Mouse (Mus musculus) layer of hippocampus, postnatal 36 days (tissue): ENCODE results near the gene Ppif. TPM values are rescaled to one million over a fixed set of nuclear protein-coding genes. Genes with fewer than 3 reads are reported as not detected.

ENCODE experiments used
- DNase-seq, 2 experiments: peaks; one replicate each; pipeline ENCODE4 v3.0.0; 2022
- total RNA-seq, 2 experiments: library from RNA; stranded (reverse); gene quantifications; 2 replicates each; pipeline ENCODE4 v1.2.3; 2021

The Ppif gene
- total RNA-seq, 2 experiments from 2014 or later, result 27.0 to 28.2 TPM

DNA sequence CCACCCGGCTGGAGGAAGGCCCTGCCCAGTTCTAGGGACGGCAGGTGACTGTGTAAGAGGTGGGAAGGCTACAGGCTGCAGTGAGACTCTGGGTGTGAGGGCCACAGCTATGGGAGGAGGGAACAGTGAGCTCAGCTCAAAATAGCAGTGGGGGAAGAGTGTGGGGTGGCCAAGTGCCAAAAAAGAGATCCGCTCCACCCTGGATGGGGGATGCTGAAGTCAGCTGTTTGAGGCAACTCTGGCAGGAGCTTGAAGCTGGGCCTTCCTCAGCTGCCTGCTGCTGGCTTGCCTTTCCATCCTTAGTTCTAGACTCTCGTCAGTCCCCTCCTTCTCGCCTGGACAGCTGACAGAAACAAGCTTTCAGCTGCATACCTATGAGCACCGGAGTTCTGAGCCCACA, 42.6 kb downstream of the Ppif start:
- DNase-seq, result peak; percentile 67 to 77

DNA sequence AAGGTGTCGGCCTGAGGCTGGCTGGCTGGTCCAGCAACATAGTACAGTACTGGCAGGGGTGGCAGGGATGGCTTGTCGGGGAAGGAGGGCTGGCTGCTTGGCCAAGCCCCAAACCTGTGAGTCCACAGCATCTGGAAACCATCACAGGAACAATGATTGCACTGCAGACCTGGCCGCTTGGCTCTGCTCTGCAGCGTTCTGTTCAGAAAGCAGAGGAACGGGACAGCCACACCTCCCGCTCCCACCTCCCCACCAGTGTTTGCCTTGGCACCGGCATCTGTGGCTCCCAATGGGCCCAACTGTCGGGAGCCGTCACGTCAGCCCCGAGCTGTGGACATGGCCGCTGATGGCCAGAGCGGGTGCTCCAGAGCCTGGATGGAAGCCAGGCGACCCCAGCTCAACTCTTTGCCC, 44.6 kb downstream of the Ppif start:
- peak in 1 of 2 experiments; percentile 46 for DNase-seq

DNA sequence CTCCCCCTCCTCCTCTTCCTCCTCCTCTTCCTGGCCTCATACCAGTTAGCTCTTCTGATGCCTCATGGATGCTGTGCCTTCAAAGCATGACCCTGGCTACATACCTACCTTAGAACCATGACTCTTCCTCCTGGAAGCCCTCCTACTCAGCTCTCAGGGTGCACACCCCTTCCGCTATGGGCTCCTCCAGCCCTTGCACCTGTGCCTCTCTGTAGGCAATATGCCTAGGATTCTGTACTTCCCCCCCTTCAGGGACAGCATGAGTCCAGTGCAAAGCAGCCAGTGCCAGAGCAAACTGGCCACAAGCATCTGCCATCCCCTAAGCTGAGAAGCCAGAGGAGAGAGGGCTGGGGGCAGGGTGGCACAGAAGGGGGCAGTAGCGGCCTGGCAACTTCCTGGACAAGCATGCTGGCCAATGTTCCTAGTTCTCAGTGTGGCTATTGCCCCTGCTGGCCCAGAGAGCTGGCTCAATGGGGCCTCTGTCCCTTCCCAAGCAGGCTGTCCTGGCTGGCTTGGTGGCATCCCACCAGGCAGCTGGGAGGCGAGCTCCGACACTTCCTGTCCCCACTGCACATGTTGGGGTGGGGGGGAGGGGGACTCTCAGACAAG, 46.1 kb downstream of the Ppif start:
- DNase-seq, result peak; percentile 75 to 84

DNA sequence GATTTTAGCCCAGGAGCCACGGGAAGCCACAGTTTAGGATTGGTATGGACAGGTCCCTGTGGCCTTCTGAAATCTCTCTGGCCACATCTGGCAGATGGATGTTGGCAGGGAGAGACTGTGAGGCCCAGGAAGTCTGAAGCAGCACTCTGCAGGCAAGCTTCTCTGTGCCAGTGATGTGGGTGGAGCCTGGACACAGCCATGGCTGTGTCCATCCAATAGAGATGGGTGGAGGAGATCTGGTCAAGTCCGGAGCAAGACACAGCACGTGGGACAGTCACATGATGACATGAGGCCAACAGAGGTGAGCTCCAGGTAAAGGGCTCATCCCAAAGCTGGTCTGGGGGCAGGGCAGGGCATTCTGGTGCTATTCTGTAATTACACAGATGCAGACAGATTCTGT, 47.3 kb downstream of the Ppif start:
- no peak for DNase-seq

DNA sequence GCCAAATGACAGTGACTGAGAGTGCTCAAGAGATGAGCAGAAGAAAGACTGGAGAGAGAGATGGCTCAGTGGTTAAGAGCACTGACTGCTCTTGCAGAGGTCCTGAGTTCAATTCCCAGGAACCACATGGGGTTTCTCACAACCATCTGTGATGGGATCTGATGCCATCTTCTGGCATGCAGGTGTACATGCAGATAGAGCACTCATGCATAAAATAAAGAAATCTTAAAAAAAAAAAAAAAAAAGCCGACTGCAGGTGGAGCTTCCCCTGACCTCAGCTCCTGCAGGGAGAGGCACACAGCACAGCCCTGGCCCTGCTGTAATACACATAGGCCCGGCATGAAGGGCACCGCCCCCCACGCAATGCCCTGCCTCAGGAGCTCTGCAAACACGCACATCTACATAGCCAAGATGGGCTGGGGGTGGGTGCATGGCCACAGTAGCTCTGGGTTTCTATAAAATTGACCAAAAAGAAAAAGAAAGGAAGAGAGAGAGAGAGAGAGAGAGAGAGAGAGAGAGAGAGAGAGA, 48.0 kb downstream of the Ppif start:
- DNase-seq, result no peak

DNA sequence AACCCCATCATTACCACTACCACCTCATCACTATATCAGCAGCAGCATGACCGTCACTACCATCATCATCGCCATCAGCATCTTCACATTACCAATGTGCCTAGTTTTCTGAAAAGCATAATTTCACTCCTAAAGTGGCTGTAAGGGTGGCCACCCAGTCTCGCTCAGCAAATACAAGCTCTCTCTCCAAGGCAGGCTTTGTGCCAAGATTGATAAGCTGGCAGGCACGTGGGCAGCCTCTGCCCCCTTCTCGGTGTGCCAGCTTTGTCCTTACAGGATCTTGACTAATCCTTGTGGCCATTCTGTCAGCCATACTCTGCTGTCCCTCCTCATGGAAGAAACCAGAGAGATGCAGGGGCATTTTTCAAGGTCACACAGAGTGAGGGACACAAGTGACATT, 49.0 kb downstream of the Ppif start:
- no peak for DNase-seq

DNA sequence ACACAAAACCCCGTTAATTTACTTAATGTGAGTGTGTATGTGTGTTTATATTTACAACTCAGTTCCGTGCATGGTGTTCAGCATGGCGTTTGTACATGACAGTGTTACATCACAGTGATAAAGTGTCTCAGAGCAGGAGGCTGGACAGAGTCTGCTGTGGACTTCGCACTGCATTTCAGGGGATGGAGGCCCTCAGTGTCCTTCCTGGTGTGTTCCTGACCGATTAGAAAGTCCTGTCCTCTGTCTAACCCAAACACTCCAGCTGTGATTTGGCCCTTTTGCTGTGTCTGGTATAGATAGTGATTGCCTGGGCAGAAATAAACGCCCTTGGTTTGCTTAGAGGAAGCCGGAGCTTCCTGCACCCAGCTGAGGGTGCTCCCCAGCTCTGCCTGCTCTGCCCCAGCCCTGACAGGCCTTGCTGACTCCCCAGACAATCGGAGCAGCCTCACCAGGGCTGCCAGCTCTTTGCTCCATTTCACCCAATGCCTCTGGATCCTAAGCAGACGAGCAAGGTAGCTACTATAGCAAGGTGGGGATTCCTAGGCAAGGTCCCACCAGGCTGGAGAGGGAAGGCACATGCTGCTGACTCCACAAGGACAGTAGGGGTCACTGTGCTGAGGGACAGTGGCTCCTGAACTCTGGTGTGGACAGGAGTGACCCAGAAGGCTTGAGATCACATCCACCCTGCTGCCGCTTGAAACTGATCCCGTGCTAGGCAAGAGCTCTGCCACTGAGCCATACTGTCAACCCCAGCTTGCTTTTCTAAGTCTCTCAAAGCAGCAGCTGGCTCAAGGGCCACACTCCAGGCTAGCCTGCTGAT, 51.6 kb downstream of the Ppif start:
- no peak for DNase-seq

DNA sequence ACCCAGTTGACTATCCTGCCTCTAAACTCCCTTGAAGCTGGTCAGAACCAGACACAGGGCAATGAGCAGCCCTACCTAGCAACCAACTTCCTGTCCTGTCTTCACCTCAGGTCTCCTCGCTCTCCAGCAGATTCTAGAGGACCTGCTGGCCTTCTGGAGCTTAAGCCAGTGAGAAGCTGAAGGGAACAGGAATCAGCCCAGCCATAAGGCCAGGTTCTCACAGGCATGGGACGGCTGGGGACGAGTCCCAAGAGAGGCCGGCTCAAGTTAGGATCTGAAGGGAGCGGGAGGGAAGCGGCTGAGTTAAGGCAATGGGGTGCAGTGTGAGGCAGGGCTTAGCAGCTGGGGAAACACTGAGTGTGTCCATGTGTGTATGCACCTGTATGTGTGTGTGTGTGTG, 52.4 kb downstream of the Ppif start:
- no peak for DNase-seq

DNA sequence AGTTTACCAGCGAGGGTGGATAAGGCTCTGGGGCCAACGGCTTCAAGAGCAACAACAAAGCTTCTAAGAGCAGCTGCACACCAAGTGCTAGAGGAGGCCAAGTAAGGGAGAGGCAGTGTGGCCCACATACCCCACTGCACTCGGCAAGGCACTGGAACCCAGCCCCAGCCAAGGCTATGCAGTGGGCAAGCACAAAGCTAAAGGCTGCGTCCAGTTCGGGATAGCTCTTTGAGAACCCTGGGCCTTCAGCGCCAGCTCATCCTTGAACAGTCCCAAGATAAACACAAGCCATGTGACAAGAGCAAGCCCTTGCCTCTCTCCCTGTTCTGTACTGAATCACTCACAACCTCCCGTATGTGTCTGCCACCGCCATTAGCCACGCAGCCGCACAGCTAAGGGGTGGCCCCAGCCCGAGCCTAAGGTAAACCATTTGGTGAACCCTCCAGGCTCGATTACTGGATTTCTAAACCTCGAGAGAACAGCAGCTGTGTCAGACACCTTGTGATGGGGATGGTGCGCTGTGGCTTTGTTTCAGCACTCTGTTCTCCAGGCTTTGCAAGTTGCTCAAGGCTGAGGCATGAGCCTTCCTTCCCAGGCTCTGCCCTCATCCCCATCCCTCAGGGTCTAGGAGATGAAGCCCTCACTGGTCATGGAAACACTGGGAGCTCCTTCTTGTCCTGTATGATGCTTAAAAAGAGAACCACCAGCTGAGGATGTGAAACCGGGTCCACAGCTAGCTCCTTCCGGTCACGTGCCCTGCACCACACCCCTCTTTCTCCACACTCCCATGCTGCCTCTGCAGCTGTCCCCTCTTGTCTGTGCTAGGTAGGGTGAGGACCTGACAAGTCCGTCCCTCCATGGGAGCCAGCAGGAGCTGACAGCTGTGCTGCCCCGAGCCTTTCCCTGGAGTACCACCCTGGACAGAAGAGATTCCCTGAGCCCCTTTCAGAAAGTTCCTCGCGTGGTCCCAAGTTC, 53.3 kb downstream of the Ppif start:
- DNase-seq, result no peak

DNA sequence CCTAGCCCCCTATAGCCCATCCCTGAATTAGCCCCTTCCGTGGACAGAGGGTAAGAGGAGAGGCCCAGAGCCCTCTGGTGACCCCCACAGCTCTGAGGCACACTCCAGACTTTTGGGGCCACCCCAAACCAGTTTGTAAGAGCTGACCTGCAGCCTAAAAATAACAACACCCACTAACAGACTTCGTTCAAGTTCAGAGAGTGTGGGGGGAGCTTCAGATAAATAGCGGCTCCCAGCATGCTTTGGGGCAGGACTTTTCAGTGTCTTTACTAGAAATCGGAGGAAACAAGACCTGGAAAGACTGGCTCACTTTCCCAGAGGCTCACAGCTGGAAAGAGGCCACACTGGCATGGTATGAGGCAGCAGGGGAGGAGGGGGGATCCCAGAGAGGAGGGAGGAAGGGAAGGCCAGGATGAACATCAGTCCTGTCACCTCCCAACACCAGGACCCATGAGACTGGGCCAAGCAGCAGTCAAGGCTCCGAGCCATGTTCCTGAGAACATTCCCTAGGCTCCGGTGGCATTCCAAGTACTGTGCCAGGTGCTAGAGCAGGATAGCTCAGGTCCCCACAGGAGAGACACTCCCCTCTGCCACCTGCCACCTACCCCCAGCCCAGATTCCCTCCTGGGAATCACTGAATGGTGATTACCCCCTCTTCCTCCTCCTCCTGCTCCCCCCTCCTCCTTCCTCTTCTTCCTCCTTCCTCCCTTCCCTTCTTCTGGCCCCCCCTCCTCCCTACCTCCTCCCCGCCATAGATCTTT, 54.2 kb downstream of the Ppif start:
- no peak for DNase-seq

DNA sequence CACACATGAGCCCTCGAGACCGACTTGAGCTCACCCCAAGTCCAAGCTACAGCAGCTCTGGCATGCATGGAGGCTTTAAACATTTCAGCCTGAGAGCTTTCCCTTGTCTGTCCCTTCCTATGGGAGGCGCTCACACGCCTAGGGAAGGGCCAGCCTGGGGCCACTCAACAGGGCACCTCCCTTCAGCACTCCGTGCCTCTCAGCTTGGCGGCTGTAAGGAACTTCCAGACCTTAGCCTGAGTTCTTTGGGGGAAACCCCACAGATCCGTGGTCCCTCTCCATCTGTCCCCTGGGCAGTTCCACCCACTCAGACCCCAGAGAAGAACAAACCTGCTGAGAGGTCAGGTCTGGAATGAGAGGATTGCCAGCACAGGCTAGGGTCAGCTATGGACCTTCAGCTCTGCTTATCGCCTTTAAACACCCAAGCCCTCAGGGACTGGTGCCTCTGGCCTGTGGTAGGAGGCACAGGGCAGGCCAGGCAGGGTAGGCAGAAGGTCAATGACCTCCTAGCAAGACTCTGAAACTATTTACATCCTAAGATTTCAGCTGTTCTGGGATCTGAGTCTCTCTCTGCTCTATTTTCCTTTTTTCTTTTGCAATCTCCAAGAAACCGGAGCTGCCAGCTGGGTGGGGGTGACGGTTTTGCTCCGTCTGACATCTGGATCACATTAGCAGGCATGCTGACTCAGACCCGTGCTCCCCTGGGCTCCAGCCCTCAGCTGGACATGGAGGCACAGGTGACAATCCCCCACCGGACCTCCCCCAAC, 55.4 kb downstream of the Ppif start:
- no peak for DNase-seq

Other genes with a start within 250 kb of the Ppif start
- gene Zmiz1, start 235.0 kb upstream of the Ppif start, total RNA-seq, result 10 to 100 TPM; 88.1 to 94.5 TPM
- gene Zcchc24, start 74.9 kb downstream of the Ppif start, total RNA-seq, result 10 to 100 TPM; 53.5 to 60.2 TPM
- gene Anxa11, start 148.0 kb downstream of the Ppif start, total RNA-seq, result 10 to 100 TPM; 70.0 to 81.0 TPM
- gene Plac9a, start 208.9 kb downstream of the Ppif start, total RNA-seq, result not detected
- 10 to 100 TPM in 1 of 2 experiments, 1 to 10 TPM in 1; 9.2 to 10.0 TPM for gene Tmem254a, start 233.5 kb downstream of the Ppif start, total RNA-seq
- gene Cphx1, start 244.2 kb downstream of the Ppif start, total RNA-seq, result not detected